Mouse (Mus musculus): ENCODE results near the gene Nipal4.
"Not testable (repeated sequence)": the region's sequence is repeated elsewhere in the genome, so short reads cannot be mapped to it uniquely, and the experiment has no call there.

Gene Nipal4

DNA sequence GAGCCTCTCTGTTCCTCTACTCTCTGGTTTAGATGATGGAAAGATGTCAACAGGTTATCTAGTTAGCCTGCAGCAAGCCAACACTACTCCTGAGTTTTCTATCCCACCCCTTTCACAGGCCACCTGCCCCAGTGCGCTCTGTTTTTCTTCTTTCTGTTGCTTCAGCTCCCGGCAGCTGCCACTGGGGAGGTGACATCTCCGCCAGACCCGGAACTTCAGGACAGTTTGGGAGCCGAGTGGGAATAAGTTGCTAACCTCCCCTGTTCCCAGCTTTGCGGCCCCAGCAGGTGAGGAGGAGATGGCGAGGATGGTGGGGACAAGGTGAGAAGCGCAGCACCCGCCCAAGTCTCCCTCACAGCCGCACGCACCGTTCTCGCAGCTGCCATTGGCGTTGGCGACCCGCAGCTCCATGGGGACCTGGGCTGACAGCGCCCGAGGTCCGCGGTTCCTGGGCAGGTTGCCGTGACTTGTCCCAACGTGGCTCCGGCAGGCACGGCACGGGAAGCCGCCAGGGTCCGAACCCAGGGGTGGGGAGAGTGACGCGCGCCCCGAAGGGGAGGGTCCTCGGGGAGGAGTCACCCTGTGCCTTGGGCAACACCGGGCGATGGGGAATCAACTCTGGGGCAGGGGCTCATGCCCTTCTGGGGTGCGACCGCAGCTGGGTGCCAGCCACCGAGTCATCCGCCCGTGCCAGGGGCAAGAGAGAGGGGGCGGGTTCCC, at the start of gene Nipal4:
Gene Nipal4 (minus strand): TSS at position 643 of the 720 bp plus-strand sequence.
- DNase-seq (ENCODE audit: low spot score), result peak; percentile 10

DNA sequence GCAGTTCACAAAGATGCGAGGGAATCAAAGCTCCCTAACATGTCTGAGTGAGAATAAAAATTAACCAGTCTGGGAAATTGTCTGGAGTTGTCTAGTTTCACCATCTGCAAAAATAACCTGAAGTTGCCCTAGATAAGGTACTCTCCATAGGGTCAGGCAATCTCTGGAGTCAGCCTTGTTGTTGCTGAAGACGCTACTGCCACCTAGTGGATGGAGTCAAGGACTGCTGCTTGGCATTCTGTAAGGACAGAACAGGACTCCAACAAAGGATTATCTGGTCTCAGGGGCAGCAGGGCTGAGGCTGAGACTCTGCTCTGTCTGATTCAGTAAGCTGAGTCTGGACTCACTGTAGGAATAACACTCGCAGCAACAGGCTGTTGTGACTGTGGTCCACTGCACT, 49.0 kb upstream of the Nipal4 start:
- DNase-seq (ENCODE audit: low spot score), result peak; percentile 43

DNA sequence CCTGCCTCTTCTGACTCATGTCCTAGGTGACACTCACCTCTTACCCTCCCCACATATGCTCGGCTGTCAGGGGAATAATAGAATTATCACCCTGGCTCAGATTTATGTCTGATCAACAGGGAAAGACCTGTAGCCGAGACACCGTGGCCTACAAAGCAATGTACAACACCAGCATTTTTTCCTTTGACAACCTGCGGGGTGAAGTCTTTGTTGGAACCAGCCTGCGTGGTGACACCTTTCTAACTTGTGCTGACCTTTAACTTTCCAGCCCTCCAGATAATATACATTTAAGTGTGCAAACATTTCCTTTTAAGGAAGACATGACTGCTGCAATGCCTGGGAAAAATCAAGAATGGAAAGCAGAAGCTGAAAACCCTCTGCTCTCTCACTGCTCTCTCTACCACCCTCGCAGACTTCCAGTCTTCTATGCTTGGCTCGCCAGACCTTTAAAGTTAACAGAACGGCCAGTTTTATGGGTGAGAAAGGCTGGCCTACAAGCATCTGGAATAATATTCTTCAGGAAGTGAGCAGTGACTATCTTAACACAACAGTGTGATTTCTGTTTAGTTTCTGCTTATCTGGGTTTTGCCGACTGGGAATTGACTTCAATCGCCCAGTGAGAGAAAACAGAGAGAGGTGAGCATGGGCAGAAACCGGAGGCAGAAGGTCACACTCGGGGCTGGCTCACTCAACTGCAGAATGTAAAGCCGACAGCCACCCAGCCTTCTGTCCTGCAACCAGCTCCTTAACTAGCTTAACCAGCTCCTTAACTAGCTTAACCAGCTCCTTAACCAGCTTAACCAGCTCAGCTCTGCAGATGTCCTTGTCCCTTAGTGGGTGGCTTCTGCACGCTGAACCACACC, 48.3 kb upstream of the Nipal4 start:
- DNase-seq (ENCODE audit: low spot score), result no peak

DNA sequence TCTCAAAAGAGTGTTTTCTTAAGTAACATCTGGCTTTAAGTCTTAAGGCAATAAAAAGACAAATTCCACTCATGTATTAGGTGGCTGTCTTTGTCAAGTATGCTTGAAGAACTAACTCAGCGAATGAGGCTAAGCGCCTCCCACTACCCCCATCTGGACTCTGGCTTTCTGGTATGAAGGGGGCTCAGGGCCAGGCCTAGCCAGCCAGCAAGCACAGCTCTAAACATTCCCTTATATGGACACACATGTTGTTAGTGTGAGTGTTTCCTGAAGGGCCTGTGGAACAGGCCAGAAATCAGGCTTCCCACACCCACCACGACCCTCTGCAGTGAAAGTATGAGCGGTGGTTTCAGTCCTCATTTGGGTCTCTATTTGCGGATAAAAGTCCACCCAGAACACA, 47.5 kb upstream of the Nipal4 start:
- DNase-seq (ENCODE audit: low spot score), result no peak

DNA sequence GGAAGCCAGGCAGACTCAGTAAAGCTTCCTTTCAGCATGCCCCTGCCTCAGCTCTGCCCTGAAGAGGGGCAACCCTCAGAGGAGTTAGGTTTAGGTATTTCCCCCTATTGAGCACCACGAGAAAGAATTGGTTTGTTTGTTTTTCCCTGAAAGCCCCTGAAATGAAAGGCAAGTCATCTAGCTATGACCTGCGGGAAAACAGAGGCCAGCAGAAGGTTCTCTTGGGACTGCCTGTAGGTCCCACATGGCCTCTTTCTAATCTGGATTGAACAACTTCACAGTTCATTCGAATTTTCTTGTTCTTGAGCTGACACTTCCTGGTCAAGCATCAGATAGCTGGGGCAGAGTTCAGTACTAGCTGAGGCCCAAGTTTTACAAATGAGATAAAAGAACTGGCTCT, 45.5 kb upstream of the Nipal4 start:
- no peak for DNase-seq (ENCODE audit: low spot score)

DNA sequence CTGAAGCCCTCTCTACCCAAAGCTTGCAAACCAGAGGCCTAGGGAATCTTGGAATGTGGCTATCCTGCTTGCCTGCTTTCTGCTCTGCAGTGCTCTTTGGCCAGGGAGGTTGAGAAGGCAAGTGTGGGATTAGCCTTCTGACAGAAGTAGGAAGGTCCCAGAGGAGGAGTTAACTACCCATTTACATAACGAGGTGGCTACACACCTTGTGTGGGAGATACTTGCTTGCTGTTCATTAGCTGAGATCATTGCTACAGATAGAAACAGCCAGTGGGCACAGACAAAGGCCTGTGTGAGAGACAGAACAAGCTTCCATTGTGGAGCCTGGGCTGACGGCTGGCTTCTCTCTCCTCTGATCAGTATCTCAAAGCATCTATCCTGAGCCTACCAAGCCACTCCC, 43.6 kb upstream of the Nipal4 start:
- DNase-seq (ENCODE audit: low spot score), result no peak

DNA sequence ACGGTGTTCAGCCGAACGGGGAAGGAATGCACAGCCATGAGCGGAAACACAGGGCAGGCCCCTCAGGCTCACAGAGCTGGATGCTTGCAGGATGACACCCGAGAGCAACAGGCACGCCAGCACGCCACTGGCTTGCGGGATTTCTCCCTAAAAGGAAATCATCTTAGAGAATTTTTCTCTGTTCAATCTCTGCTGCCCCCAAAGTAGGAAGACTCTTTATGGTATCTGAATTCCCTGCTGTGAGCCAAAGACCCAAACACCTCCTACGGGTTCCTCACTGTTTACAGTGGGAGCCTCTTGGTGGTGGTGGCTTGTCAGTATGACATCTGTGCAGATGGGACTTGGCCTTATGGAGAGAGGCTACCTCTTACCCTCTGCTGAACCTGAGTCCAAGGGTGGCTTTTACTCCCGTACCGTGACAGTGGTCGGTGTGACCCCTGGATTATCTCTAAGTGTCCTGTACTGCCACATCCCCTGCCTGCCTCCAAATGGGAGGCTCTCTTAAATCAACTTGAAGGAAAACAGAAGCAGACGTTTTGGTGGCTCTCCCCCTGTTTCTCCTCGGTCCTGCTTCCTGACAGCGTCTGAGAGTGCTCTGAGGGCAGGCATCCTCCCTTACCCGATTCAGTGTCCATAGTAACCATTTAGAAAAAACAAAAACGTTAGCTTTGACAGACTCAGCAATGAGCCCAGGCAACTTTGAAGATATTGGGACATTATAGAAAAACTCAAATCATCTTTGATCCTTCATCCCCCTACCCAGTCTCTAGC, 39.5 kb upstream of the Nipal4 start:
- DNase-seq (ENCODE audit: low spot score), result no peak

DNA sequence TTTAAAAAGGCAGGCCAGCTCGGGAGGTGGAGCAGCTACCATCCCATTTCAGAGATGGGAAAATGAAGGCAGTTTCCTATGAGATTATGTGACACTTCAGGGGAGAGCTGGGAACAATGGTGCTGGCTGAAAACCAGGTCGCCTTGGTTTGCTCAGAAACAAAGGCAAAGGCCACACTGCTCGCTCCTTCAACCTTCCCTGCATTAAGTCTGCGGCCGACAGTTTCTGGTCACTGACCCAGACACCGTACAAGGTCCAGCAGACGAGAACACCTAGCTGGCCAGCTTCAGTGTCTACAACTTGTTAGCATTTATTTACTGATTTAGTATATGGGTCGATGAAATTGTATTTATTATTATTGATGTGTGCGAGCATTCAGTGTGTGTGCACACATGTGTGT, 38.5 kb upstream of the Nipal4 start:
- no peak for DNase-seq (ENCODE audit: low spot score)

DNA sequence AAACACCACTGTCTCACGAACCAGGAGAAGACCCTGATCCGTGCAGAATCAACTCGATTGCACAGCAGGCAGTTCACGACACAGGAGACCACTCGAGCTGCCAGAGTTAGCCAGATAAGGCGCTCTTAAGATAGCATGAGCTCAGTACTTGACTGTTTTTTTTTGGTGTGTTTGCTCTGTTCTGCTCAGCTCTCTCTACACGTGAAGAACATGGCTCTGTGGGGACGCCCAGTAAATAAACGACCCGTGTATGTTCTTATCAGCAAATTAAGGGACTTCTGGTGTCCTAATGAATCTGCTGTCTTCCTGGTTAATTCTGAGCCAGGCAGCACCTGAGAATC, 36.2 kb upstream of the Nipal4 start:
- no peak for DNase-seq (ENCODE audit: low spot score)

DNA sequence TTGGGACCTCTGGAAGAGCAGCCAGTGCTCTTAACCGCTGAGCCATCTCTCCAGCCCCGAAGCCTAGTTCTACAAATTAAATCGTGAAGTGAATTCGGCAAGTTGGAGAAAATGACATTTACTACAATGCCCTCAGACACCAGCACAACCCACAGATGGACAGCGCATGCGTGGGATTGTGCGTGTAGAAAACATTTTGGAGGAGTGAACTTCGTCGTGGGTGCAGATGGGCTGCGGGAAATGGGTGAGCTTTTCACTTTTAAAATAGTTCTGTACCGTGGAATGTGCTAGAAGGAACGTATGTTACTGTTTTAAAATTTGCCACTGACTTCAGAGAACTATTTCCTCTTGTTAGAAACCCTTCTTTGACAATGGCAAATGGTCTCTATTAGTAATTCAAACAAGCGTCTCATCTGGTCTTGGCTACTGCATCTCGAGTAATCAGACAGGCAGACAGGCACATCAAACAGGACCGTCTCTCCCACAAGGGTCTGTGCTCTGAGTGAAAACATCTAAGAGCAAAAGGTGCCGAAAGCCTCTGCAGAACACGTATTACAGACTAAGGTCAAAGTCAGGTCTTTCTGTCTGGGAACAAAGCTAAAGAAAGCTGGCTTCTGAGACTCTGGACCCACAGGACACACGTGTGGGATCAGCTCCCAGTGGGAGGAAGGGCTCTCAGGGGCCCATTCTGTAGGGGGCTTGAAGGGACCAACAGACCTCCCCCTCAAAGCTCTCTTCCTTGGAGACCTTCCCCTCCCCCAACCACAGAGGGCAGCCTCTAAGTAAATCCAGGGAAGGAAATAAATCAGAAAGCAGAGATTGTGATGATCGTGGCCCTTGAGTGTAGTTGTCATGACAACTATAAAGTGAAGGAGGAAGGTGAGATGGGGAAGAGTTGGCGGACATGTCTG, 35.6 kb upstream of the Nipal4 start:
- no peak for DNase-seq (ENCODE audit: low spot score)

DNA sequence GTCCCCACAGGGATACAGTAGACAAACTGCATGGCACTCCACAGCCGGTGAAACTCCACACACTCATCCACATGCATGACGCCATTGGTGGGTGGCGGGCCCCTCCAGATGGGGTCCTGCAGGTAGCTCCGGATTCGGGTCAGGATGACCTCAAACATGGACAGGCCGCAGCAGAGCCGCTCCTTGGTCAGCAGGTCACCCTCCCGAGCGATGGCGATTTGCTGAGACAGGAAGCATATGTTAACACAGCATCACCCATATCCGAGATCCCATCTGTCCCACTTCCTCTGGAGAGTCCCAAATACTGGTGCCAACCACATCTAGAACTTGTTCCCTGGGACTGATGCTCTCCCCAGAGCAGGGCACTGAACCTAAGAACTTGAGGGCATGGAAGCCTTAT, 34.4 kb upstream of the Nipal4 start:
- DNase-seq (ENCODE audit: low spot score), result no peak

DNA sequence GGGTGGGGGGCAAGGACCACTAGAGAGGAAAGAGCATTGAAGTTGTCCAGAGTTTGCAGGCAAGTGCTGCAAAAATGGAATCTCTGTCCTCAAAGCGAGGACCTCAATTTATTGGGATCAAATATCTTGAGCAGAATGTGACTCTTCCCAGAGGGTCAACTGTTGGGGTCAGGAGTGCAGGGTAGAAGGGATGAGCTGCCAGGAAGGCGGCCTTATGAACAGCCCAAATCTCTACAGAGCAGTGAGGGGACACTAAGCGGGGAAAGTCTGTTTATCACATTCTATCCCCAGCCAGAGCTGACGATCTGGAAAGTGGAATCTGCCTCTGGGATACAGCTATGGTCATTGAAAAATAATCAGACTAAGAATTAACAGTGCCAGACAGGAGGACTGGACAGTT, 27.9 kb upstream of the Nipal4 start:
- no peak for DNase-seq (ENCODE audit: low spot score)

DNA sequence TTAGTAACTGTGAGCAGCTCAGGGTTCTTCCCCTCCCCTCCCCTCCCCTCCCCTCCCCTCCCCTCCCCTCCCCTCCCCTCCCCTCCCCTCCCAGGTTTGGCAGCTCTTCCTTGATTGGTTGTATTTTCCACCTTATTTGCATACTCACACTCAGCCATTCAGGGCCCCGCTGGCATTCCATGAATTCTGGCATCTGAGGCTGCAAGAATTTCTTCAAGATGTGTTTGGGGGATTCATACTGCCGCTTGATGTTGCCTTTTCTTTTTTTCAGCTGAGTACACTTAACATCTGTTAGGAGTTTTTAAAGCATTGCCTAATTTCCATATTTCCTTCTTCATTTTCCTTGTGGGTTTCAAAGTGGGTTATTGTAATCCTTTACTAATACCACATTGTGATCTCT, 22.0 kb upstream of the Nipal4 start:
- no peak for DNase-seq (ENCODE audit: low spot score)

DNA sequence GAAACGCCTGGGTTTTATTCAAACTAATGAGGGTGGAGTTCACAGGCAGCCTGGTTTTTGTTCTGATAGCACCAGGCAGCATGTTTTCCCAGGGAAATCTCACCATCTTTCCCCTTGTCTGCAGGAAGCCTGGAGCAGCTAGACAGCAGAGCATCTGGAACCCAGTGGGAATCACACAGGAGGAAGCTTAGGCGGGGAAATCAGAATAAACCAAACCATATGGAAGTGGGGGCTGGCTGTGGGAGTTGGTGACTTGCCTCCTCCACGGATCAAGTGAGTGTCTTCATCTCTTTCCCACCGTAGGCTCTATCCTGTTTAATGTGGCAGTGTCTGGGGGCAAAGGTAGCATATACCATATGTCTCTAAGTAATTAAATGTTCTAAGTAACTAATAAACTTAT, 19.2 kb upstream of the Nipal4 start:
- DNase-seq (ENCODE audit: low spot score), result no peak

DNA sequence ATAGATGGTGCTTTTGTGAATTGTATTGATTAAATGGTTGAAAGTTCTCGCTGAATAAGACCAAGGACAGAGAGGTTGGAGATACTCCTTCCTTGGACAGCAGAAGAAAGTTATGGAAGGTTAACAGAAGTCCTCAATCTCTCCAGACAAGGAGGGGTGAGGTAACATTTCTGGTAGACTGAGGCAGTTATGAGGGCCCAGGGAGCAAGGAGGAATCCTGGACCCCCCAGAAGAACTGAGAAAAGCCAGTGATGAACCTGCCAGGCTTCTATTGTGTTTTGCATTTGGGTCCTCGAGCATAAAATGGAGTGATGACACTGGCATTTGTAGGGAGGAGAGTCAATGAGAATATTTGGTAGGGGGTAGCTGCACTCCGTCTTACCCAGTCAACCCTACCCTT, 18.6 kb upstream of the Nipal4 start:
- DNase-seq (ENCODE audit: low spot score), result no peak

DNA sequence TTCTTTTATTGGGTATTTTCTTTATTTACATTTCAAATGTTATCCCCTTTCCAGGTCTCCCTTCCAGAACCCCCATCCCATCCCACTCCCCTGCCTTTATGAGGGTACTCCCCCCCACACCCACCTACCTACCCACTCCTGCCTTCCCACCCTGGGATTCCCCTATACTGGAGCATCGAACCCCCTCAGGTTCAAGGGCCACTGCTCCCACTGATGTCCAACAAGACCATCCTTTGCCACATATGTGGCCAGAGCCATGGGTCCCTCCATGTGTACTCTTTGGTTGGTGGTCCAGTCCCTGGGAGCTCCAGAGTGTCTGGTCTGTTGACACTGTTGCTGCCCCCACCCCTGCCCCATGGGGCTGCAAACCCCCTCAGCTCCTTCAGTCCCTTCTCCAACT, 15.7 kb upstream of the Nipal4 start:
- not testable (repeated sequence) for DNase-seq (ENCODE audit: low spot score)

DNA sequence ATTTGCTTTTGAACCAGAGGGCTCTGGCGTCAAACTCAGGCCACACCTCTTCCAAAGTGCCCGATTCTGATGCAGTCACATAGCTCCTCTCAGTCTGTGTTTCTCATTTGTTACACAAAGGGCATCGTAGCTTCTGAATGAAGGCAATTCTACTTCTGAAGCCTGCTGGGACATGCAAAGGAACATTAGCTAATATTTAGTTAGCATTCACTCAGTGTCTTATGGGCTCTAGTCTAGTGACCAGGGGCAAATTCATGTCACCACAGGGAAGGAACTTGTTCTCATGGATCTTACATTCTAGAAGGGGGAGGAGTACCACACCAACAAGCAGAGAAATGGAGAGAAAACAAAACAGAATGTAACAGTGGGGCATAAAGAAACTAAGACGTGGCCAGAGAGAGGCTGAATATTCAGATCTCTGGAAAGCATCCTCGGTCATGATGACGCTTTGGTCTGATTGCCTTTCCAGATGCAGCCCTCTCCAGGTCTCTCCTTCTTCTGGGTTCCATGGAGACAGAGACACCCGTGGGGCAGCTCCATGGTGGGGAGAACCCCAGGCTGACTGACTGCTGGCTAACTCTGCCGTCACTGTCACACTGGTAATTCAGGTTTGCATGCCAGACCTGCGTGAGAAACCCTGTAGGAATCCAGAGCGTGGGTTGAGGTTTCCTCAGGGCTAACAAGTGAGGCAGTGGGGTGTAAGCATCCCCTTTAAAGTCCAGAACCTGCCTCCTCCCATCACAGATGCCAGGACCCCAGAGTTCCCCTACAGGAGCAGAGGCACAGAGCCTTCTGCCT, 11.1 kb upstream of the Nipal4 start:
- DNase-seq (ENCODE audit: low spot score), result no peak

DNA sequence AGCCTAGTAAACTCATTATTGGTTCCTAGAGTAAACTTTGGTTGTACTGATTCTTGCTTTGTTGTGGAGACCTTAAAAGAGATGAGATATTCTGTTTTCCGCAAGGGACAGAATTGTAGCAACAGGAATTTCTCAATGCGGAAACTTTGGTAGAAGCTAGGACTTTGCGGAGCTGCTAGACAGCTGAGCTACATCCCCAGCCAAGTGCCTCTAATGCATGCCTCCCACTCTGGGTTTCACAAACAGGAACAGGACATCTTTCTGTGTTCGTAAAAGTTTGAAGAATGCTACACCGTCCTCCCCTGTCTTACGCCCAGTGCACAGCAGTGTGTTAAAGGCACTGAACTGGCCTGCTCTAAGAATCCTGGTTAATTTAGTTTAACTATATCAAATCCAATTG, 9.8 kb upstream of the Nipal4 start:
- no peak for DNase-seq (ENCODE audit: low spot score)

DNA sequence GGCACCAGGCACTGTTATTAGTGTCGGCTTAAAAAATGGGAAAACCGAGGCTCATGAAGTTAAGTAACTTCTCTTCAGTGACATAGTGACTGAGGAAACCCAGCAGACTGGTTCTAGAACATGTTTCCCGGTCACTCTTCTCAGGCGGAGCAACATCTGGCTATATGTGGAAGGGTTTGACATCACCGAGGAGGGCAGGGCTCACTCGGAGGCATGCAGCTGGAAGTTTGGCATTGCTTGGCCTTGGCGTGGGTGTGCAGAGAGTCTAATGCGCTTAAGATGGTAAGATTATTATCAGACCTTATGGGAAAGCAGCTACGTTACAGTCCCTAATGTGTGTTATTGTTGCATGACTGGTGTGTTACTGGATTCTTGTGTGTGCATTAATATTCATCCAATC, 5.8 kb upstream of the Nipal4 start:
- no peak for DNase-seq (ENCODE audit: low spot score)

DNA sequence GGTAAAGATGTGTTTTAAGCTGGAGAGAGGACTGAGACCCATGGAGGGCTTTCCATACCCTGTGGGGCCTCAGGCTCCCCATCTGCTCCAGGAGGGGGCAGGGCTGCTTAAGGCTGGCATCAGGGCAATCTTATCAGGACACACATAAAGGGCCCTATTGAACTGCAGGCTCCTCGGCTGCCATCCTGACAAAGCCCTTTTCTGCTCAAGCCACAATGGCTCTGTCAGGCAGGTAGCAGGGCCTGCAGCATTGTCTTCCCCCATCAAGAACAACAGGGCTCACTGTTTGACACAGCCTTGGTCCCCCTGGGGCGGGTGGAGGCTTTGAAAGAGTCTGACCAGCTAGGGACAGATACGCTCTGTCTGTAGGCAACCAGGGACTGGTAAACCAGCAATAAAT, 3.6 kb upstream of the Nipal4 start:
- DNase-seq (ENCODE audit: low spot score), result no peak

DNA sequence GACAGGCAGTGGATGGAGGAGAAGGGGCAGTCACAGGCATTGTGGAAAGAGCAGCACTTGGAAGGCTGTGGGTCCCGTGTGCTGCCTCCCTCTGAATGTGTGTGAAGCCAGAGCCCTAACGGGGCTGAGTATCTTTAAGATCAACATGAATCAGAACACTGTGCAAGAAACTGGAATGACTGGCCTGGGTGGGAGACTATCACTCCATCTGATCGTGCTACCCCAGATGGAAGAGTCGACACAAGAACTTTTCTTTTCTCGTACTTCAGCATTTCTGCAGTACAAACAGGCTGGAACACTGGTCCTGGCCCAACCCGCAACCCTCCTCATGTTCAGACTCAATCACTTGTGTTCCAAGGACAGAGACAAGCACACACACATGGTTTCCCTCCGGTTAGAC, 2.2 kb upstream of the Nipal4 start:
- no peak for DNase-seq (ENCODE audit: low spot score)

Data from T-cell, adult 2 months (primary cell).